Mouse (Mus musculus): Measurements from ENCODE around the gene Prkg1. TPM values are rescaled to one million over a fixed set of nuclear protein-coding genes. Genes with fewer than 3 reads are reported as not detected.

The Prkg1 gene
- total RNA-seq, 2 experiments from 2014 or later = not detected

GRCm38 (mm10) chr19:31210449-31210848, 554.4 kb downstream of the Prkg1 start:
- no peak for ATAC-seq (replicated peaks; ENCODE audit: low FRiP score, poor library complexity, severe bottlenecking)

GRCm38 (mm10) chr19:31199583-31199982, 565.2 kb downstream of the Prkg1 start:
- no peak for ATAC-seq (replicated peaks; ENCODE audit: low FRiP score, poor library complexity, severe bottlenecking)

GRCm38 (mm10) chr19:31198461-31198860, 566.4 kb downstream of the Prkg1 start:
- no peak for ATAC-seq (replicated peaks; ENCODE audit: low FRiP score, poor library complexity, severe bottlenecking)

- no peak for ATAC-seq (replicated peaks; ENCODE audit: low FRiP score, poor library complexity, severe bottlenecking)
Measured at GRCm38 (mm10) chr19:31197076-31197475, 567.8 kb downstream of the Prkg1 start.

DNA sequence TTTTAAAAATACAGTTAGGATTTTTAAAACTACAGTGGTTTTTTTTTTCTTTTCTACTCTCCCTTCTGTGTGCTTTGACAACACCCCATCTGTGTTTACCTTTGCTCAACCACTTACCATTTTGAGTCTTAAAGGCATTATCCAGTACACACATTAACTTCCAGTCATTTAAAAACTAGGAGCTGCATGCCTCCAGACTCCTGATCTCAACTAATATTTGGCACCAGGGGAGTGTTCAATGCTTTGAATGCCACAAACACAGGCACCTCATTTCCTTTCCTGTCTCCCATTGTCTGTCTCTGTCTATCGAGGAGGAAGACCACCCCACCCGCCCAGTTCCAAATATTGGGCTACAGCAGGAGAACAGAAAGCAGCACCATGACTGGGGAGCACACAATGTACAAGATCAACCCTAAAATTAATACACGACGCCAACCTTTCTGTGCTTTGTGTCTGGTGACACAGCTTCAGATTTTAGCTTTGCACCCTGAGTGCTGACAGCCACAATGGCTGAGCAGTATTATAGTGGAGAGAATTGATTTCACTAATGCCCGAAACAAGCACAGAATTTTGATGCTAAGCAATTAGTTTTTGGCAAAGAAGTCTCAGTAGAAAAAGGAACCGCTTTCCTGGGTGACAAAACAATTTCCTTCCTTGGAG, 576.1 kb downstream of the Prkg1 start:
- no peak for ATAC-seq (replicated peaks; ENCODE audit: low FRiP score, poor library complexity, severe bottlenecking)

DNA sequence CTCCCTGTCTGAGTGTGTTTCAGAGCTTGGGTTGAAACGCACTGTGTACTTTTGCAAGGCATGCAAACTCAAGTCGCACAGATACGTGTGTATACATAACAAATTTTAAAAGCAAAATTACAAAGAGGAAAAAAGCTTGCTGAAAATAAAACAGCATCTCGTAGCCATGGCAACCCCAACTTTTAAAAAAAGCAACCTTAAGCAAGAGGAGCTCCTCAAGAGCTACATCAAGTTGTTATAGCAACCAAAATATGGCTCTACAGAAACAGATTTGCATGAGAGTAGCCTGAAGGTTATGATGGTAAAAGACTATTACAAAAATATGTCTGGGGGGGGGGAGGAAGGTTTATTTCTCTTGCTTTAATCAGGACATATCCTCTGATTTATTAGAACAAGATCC, 584.1 kb downstream of the Prkg1 start:
- ATAC-seq (replicated peaks; ENCODE audit: low FRiP score, poor library complexity, severe bottlenecking) = no peak

GRCm38 (mm10) chr19:31177279-31177922, 587.4 kb downstream of the Prkg1 start:
- ATAC-seq (replicated peaks; ENCODE audit: low FRiP score, poor library complexity, severe bottlenecking) = no peak

DNA sequence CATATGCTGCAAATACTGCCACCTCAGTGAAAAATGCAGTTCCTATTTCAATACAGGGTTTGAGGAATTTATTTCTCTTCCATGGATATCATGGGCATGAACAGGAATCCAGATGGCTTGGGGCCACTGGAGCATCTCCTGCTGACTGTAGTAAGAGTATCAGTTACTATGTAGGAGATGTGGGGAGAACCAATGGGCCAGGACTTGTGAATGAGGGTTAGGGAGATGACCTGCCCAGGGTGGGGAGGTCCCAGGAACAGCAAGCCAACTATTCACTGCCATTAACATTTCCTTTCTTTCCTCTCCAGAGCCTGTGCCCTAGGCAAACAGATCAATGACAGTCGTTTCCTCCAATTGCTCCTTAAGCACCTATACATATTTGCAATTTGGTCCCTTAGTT, 593.8 kb downstream of the Prkg1 start:
- no peak for ATAC-seq (replicated peaks; ENCODE audit: low FRiP score, poor library complexity, severe bottlenecking)

DNA sequence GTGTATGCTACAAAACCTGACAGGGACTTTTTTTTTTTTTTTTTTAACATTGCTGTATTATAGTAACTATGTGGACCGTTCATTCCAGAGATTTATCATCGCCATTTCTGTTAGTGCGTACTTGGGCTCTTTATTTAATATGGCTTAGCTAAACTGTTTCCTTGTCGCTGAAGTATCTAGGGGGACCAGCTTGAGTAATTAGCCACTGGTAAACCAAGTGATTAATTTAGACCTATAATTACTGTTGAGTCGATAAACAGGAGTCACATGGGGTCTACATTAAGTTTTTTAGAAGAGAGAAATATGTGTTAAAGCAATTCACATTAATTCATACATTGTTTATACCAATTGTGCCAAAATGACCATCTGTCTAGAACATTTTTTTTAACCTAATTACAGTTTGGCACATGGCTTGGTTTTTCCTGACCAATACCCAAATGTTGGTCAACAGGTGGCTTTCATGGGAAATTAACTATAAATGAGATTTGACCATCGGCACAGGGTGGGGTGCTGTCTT, 605.8 kb downstream of the Prkg1 start:
- no peak for ATAC-seq (replicated peaks; ENCODE audit: low FRiP score, poor library complexity, severe bottlenecking)

DNA sequence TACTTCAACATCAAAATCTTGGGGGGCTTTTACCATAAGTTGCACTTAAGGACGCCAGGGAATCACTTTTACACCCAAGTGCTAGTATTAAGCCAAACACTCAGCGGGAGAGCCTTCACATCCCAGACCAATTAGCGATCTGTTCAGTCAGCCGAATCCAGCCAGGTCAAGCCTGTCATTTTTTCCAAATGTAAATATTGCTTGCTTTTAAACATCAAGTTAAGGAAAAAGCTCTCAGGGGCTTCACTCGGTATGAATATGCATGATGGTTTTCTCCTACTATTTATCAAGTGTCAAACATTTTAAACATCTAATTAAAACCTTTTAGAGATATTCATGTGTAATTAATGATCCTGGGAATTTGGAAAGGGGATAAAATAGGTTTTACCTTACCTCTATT, 611.4 kb downstream of the Prkg1 start:
- ATAC-seq (replicated peaks; ENCODE audit: low FRiP score, poor library complexity, severe bottlenecking) = no peak

DNA sequence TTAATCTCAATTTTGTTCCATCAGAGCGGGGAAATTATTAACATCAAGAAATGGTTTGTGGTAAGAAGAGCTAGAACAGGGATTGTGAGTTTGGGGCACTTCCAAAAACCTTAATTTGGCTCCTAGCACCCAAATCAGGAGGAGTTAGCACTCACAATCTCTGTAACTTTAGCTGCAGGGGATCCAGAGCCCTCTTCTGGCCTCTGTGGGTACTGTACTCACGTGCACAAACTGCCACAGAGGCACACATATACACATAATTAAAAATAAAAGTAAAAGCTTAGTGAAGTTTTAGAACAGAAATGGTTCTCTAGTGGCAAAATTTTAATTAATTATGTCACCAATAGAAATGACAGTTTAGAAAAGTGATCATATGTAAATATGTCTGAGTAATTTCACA, 614.9 kb downstream of the Prkg1 start:
- ATAC-seq (replicated peaks; ENCODE audit: low FRiP score, poor library complexity, severe bottlenecking) = no peak

DNA sequence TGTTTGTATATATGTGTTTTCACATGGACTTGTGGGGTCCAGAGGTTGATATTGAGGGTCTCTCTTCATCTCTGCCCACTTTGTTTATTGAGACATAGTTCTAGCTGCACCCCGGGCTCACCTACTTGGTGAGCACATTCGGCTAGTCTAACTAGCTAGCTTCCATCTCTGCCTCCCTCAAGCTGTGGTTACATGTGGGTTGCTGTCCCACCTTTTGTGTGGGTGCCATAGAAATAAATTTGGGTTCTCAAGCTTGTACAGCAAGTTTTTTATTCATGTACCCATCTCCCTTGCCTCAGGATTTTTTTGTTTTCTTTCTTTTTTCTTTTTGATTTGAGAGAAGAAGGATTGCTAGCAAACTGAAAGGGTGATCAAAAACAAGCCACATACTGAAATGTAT, 617.4 kb downstream of the Prkg1 start:
- no peak for ATAC-seq (replicated peaks; ENCODE audit: low FRiP score, poor library complexity, severe bottlenecking)

GRCm38 (mm10) chr19:31146156-31146555, 618.7 kb downstream of the Prkg1 start:
- ATAC-seq (replicated peaks; ENCODE audit: low FRiP score, poor library complexity, severe bottlenecking) = no peak

- no peak for ATAC-seq (replicated peaks; ENCODE audit: low FRiP score, poor library complexity, severe bottlenecking)
Measured at GRCm38 (mm10) chr19:31141905-31142304, 622.9 kb downstream of the Prkg1 start.

DNA sequence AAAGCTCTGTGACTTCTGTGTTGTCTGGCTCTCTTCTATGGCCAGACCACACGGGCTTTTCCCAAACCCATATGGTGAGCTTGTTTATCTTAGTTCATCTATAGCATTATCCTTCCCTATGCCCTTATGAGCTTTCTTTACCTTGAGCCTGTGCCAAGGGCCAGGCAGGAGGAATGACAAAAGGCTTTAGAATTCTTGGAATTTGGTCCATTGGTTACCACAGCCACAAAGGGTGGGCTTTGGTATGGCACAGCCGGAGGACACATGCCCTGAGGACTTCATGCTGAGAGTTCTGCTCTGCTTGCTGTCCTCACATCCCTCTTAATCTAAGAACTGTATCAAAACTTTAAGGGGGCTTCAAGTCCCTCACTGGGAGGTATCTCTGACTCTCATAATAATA, 628.5 kb downstream of the Prkg1 start:
- no peak for ATAC-seq (replicated peaks; ENCODE audit: low FRiP score, poor library complexity, severe bottlenecking)

DNA sequence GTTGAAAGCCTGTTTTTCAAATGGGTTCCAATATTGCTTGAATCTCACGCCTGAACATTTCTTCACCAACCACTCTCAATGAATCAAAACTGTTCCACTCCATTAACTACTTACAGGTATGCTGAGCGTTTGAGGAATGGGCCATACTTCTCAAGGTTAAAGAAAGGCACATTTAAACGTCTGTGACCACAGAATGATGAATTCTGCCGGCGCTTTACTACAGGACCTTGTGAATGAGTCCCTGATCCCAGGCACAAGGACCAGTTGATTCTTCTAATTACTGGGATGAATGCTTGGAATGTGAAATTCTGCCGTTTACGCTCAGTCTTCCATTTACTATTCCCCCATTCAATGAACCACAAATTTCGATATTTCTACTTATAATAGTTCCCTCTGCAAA, 632.2 kb downstream of the Prkg1 start:
- ATAC-seq (replicated peaks; ENCODE audit: low FRiP score, poor library complexity, severe bottlenecking) = no peak

- no peak for ATAC-seq (replicated peaks; ENCODE audit: low FRiP score, poor library complexity, severe bottlenecking)
Measured at GRCm38 (mm10) chr19:31124628-31125027, 640.2 kb downstream of the Prkg1 start.

DNA sequence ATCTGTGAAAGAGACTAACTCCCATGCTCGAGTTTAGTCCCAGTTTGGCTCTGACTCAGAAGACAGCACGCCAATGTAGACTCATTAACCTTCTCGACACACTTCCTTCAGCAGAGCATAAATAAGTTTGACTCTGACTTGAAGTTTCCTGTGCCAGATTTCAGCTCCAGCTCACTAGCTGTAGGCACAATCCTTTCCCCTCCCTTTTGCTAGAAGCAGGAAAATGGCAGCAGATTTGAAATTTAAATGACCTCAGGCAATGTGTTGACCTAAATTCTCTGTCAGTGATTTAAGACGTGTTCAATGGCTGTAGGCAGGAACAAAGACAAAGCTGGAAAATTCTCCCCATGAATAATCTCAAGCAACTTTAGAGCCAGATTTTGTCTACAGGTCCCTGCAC, 650.1 kb downstream of the Prkg1 start:
- ATAC-seq (replicated peaks; ENCODE audit: low FRiP score, poor library complexity, severe bottlenecking) = no peak

DNA sequence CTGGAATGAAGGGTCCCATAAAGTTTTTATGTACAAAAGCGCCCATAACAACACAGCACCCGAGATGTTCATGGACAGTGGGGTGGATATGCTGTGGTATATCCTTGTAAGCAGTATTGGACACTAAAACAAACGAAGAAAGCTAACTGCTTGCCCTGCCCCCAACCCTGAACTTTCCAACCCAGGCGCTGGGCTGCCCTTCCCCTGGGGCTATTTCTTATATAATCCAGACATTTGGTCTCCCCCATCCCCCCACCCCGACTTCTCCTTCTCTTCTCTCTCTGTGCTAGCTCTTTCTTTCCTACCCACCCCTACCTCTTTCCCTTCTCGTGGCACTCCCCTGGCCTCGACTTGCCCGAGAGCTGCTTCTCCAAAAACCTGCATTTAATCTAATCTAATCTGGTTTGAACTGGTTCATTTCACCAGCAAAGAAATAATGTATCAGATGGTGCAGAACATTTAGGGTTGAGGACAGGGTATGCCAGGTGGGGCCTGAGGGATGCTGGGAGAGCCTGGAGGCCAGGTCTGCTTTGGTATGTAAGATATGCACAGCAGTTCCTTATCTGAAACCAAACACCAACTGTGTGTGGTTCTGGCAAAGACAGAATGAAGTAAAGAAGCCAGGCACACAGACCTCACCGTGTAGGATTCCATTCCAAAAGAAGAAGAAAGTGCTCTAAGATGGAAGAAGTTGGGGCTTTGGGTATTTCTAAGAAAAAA, 657.8 kb downstream of the Prkg1 start:
- no peak for ATAC-seq (replicated peaks; ENCODE audit: low FRiP score, poor library complexity, severe bottlenecking)

GRCm38 (mm10) chr19:31106036-31106435, 658.8 kb downstream of the Prkg1 start:
- no peak for ATAC-seq (replicated peaks; ENCODE audit: low FRiP score, poor library complexity, severe bottlenecking)

DNA sequence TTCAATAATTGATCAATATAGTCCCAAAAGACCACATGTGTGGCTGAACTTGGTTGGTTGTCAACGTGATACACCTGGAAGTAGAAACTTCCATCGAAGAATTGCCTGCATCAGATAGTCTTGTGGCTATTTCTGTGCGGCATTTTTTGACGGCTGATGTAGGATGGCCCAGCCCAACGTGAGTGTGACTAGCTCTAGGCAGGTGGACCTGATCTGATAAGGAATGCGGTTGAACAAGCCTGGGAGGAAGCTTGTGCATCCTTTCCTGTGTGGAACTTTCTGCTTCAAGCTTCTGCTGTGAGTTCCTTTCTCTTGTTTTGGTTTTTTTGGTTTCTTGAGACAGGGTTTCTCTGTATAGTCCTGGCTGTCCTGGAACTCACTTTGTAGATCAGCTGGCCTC, 660.1 kb downstream of the Prkg1 start:
- ATAC-seq (replicated peaks; ENCODE audit: low FRiP score, poor library complexity, severe bottlenecking) = no peak

All from erythroid progenitor cell, adult 5-6 weeks (primary cell).